Mouse (Mus musculus): Measurements from ENCODE around the gene Gm8126. TPM values are rescaled to one million over a fixed set of nuclear protein-coding genes. Genes with fewer than 3 reads are reported as not detected.
"Not testable (repeated sequence)": the region's sequence is repeated elsewhere in the genome, so short reads cannot be mapped to it uniquely, and the experiment has no call there.

The Gm8126 gene
- polyA plus RNA-seq (2015; fragmentation: Nextera tagmentation; extraction: Ambion mirVana): not detected in 2 replicates

DNA sequence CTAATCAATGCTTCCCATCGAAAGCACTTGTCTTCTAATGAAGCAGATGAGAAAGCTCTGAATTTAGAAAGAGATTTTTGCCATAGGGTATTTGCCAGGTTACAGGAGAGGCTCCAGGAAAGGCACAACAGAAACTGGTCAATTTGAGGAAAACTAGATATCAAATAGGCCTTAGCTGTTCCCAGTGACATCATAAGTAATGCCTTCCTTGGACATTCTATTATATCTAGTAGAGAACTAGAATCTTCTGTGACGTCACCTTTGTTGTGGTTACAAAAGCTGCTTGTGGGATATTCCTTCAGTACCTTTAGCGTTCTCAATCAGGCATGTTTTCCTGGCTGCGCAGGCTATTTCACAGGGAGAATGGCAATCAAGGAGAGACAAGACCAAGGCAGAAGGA lies at the start of gene Gm8126:
Gene Gm8126, plus strand, starts transcription at position 301 of the 400 bp plus-strand sequence.
- ATAC-seq; H3K27ac ChIP-seq (ENCODE audit: low read depth); H3K4me1 ChIP-seq (ENCODE audit: insufficient read depth); H3K9me3 ChIP-seq (ENCODE audit: low read length); H3K4me2 ChIP-seq (ENCODE audit: low read depth, low read length); H3K36me3 ChIP-seq (replicated peaks; ENCODE audit: insufficient read depth, low read length); H3K9ac ChIP-seq (replicated peaks); H3K27me3 ChIP-seq (ENCODE audit: insufficient read depth, low read length); DNase-seq; H3K4me3 ChIP-seq (ENCODE audit: low read depth, low read length): not testable (repeated sequence)
- 88% methylated on average over 2 of the region's 4 CpGs for WGBS (ENCODE audit: insufficient replicate concordance)

DNA sequence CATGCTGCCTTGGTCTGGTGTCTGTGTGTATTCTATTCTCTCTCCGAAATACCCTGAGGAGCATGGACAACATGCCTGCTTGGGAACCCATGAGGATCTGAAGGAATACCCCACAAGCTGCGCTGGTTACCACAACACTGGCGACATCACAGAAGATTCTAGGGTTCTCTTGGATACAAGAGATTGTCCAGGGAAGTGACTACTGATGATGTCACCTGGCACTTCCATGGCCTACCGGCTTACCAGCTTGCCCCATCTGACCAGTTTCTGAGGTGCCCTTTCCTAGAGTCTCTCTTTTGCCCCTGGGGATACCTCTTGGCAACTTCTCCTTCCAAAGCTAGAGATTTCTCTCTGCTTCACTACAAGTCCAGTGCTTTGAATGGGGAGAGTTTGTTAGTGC lies 23.2 kb upstream of the Gm8126 start, which contains the start of gene Gm8122:
Gene Gm8122, minus strand, starts transcription at position 101 of the 400 bp plus-strand sequence.
- not testable (repeated sequence) for H3K27ac ChIP-seq (ENCODE audit: low read depth); H3K9ac ChIP-seq (replicated peaks); H3K36me3 ChIP-seq (replicated peaks; ENCODE audit: insufficient read depth, low read length); H3K4me1 ChIP-seq (ENCODE audit: insufficient read depth); H3K4me2 ChIP-seq (ENCODE audit: low read depth, low read length); H3K27me3 ChIP-seq (ENCODE audit: insufficient read depth, low read length); DNase-seq; ATAC-seq; H3K4me3 ChIP-seq (ENCODE audit: low read depth, low read length); H3K9me3 ChIP-seq (ENCODE audit: low read length)
- WGBS (ENCODE audit: insufficient replicate concordance): 86% methylated on average over 3 of the region's 4 CpGs

DNA sequence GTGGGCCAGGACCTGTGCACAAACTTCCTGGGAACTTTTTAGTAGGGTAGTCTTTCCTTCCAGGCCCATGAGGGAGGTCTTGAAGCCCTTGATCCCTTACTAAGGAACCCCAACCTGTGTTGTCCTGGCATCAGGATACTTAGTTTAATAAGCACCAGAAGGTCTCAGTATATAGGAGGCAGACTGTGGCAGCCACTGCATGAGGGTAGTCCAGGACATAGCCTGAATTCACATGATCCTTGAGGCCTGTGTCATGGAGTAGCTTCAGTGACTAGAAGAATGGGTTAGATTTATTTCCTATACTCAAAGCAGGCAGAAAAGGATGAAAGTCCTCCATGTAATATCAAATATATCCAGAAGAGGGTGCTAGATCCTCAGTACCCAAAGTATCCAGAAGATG lies 20.7 kb upstream of the Gm8126 start:
- not testable (repeated sequence) for H3K27ac ChIP-seq (ENCODE audit: low read depth); H3K36me3 ChIP-seq (replicated peaks; ENCODE audit: insufficient read depth, low read length); H3K4me2 ChIP-seq (ENCODE audit: low read depth, low read length); H3K27me3 ChIP-seq (ENCODE audit: insufficient read depth, low read length); H3K4me3 ChIP-seq (ENCODE audit: low read depth, low read length); ATAC-seq; H3K9ac ChIP-seq (replicated peaks); H3K9me3 ChIP-seq (ENCODE audit: low read length); DNase-seq; H3K4me1 ChIP-seq (ENCODE audit: insufficient read depth)

DNA sequence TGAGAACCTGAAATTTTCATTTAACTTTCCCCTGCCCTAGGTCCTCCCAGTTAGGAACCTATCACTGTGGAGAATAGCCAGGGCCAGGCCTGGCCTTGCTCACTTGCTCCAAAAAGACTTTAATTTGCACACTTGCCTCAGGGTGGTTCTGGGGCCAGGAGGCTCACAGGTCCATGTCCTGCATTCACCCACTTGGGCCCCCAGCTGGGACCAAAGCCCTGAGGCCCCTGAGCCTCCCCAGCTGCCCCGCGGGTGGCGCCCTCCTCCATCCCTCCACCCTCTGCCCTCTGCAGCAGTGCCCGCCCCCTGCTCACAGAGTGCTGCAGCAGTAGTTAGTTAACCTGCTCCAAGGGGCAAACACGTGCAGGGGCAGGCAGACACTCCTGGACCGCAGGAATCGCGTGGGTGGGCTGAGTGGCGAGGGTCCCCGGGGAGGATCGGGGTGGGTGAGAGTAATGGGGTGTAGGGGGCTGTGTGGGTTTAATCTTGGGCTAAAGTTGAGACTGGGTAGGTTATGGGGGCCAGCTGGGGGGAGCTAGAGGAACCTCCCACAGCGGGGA lies 8.8 kb upstream of the Gm8126 start:
- H3K9me3 ChIP-seq (ENCODE audit: low read length); DNase-seq; H3K36me3 ChIP-seq (replicated peaks; ENCODE audit: insufficient read depth, low read length); H3K4me2 ChIP-seq (ENCODE audit: low read depth, low read length); H3K27ac ChIP-seq (ENCODE audit: low read depth); H3K9ac ChIP-seq (replicated peaks); H3K27me3 ChIP-seq (ENCODE audit: insufficient read depth, low read length); H3K4me1 ChIP-seq (ENCODE audit: insufficient read depth); H3K4me3 ChIP-seq (ENCODE audit: low read depth, low read length); ATAC-seq: not testable (repeated sequence)
- WGBS (ENCODE audit: insufficient replicate concordance): 23% methylated on average over 9 of the region's 12 CpGs

DNA sequence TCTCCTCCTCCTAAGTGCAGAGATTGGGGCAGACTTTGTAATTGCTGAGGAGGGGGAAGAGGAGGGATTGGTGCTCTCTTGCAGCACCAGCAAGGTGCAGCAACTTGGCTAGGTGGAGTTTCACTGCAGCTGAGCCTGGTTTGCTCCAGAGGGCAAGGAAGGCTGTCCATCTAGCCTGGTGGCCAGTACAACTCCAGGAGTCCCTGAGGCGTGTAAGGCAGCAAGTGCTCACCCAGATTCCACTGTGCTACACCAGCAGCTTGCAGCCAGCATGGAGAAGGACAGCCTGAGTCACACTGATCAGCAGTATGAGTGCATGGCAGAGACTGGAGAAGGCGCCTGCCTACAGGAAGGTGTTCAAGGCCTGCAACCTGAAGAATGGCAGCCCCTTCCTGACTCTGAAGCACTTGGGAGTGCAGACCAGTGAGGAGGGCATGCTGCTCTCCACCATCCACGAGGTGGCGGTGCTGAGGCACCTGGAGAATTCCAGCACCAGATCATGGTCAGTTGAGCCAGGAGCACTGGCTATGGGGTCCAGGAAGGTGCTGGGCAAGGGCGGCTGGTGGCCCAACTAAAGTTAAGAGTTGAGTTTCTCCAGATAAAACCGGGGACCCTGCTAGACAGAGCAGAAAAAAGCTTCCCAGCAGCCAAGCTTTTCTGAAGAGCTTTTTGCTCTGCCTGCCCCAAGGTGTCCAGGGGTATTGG lies 7.7 kb upstream of the Gm8126 start:
- H3K4me2 ChIP-seq (ENCODE audit: low read depth, low read length); ATAC-seq; H3K4me3 ChIP-seq (ENCODE audit: low read depth, low read length); H3K4me1 ChIP-seq (ENCODE audit: insufficient read depth); H3K9ac ChIP-seq (replicated peaks); H3K27ac ChIP-seq (ENCODE audit: low read depth); H3K9me3 ChIP-seq (ENCODE audit: low read length); H3K27me3 ChIP-seq (ENCODE audit: insufficient read depth, low read length); DNase-seq; H3K36me3 ChIP-seq (replicated peaks; ENCODE audit: insufficient read depth, low read length): not testable (repeated sequence)
- 30% methylated on average over 5 of the region's 6 CpGs for WGBS (ENCODE audit: insufficient replicate concordance)

DNA sequence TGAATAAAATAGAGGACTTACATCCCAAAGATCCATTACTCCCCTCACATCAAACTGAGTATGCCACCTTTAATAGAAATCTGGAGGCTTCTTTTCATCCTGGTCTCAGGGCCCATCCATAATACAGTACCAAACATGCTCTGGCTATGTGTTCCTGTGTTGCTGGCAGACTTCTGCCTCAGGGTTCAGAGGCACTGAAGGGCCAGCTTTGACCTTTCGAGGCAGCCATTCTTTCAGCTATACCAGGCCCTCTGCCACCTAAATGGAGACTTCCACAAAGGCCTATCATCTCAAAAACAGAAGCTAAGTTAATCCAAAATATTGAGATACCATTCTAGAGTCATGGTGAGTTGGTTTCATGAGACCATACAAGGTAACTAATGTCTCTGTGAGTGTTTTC lies 1.9 kb upstream of the Gm8126 start:
- not testable (repeated sequence) for H3K4me1 ChIP-seq (ENCODE audit: insufficient read depth); H3K27me3 ChIP-seq (ENCODE audit: insufficient read depth, low read length); H3K9me3 ChIP-seq (ENCODE audit: low read length); H3K4me3 ChIP-seq (ENCODE audit: low read depth, low read length); DNase-seq; H3K36me3 ChIP-seq (replicated peaks; ENCODE audit: insufficient read depth, low read length); H3K9ac ChIP-seq (replicated peaks); ATAC-seq; H3K27ac ChIP-seq (ENCODE audit: low read depth); H3K4me2 ChIP-seq (ENCODE audit: low read depth, low read length)
- WGBS (ENCODE audit: insufficient replicate concordance): 54% methylated on average over 1 of the region's 1 CpGs

DNA sequence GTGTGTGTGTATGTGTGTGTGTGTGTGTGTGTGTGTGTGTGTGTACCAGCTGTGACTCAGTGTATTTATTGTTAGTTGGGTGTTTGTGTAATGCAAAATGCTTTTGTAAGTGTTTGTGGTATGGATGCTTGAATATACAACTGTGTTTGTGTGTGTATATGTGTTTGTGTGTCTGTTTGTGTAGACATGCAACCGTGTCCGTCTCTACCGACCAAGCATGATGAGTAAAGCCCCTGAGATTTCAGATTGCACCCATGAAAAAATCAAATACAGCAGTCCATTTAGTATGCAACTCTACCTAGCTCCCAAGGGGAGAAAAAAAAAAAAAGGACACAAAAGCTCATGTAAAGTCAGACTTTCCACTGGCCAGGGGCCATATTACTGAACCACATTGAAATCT lies 5.0 kb downstream of the Gm8126 start:
- DNase-seq; H3K4me1 ChIP-seq (ENCODE audit: insufficient read depth); H3K27me3 ChIP-seq (ENCODE audit: insufficient read depth, low read length); H3K9me3 ChIP-seq (ENCODE audit: low read length); H3K27ac ChIP-seq (ENCODE audit: low read depth); ATAC-seq; H3K9ac ChIP-seq (replicated peaks); H3K4me2 ChIP-seq (ENCODE audit: low read depth, low read length); H3K36me3 ChIP-seq (replicated peaks; ENCODE audit: insufficient read depth, low read length); H3K4me3 ChIP-seq (ENCODE audit: low read depth, low read length): not testable (repeated sequence)
- WGBS (ENCODE audit: insufficient replicate concordance): 82% methylated on average over 3 of the region's 3 CpGs

DNA sequence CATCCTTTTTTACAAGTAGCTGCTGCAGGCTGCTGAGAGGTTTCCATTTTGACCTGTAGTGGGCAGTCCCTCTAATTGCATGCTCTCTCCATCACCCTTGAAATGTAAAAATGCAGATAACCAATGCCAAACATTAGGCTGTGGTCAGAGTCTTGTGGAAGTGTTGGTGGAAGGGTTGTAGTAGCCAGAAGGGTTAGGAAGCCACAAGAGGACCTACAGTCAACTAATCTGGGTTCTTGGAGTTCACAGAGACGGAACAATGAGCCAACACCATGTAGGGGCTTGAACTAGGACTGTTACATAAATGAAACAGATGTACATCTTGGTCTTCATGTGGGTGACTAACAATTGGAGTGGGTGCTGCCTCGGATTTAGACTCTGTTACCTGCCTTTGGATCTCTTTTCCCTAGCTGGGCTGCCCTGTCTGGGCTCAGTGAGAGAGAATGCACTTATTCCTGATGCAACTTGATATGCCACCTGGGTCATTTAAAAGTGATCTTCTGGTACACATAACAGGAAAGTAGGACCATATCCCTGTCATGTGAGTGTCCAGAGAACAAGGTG lies 10.2 kb downstream of the Gm8126 start:
- H3K36me3 ChIP-seq (replicated peaks; ENCODE audit: insufficient read depth, low read length); H3K9me3 ChIP-seq (ENCODE audit: low read length); DNase-seq; H3K27ac ChIP-seq (ENCODE audit: low read depth); ATAC-seq; H3K4me1 ChIP-seq (ENCODE audit: insufficient read depth); H3K4me2 ChIP-seq (ENCODE audit: low read depth, low read length); H3K27me3 ChIP-seq (ENCODE audit: insufficient read depth, low read length); H3K4me3 ChIP-seq (ENCODE audit: low read depth, low read length); H3K9ac ChIP-seq (replicated peaks): not testable (repeated sequence)
- WGBS (ENCODE audit: insufficient replicate concordance): 25% methylated on average over 2 of the region's 2 CpGs

DNA sequence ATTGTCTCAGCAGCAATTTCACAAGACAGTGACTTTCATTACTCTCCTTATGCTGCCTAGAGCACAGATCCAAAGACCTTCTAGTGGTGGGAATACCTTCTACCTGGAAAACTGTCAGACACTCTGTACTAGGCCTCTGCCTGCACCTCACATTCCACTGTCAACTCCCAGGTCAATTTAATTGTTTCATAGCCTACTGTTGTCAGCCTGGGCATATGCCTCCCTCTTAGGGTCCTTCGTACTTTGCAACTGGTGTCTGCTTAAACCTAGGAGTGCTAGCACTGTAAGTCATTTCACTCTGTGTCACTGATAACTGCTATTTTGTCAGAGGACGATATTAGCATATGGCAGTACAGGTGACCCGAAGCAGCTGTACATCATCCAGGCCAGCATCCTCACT lies 10.8 kb downstream of the Gm8126 start:
- not testable (repeated sequence) for DNase-seq; H3K9ac ChIP-seq (replicated peaks); H3K4me2 ChIP-seq (ENCODE audit: low read depth, low read length); ATAC-seq; H3K27ac ChIP-seq (ENCODE audit: low read depth); H3K4me3 ChIP-seq (ENCODE audit: low read depth, low read length); H3K4me1 ChIP-seq (ENCODE audit: insufficient read depth); H3K36me3 ChIP-seq (replicated peaks; ENCODE audit: insufficient read depth, low read length); H3K27me3 ChIP-seq (ENCODE audit: insufficient read depth, low read length); H3K9me3 ChIP-seq (ENCODE audit: low read length)
- 69% methylated on average over 3 of the region's 3 CpGs for WGBS (ENCODE audit: insufficient replicate concordance)

DNA sequence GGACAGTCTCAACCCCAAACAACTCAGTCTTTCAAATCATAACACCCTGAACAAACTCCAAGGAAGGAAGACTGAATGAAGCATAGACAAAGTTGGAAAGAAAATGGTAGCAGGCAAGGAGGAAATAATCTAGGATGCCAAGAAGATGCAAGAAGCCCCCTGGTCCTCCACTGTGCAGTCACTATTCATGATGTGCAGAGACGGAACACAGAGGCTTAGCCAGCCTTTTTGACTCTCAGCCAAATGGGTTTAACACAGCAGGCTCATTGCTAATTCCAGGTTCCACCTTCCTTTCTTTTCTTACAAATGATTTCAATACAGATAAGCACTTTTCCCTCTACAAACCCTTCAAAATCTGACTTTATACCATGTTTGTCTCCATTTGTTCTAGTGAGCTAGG lies 14.7 kb downstream of the Gm8126 start:
- 70% methylated on average over 1 of the region's 1 CpGs for WGBS (ENCODE audit: insufficient replicate concordance)

More for the DNA sequence above, 14.7 kb downstream of the Gm8126 start:
- not testable (repeated sequence) for DNase-seq; H3K9ac ChIP-seq (replicated peaks); H3K4me3 ChIP-seq (ENCODE audit: low read depth, low read length); H3K9me3 ChIP-seq (ENCODE audit: low read length); H3K4me1 ChIP-seq (ENCODE audit: insufficient read depth); H3K36me3 ChIP-seq (replicated peaks; ENCODE audit: insufficient read depth, low read length); H3K27me3 ChIP-seq (ENCODE audit: insufficient read depth, low read length); H3K27ac ChIP-seq (ENCODE audit: low read depth); H3K4me2 ChIP-seq (ENCODE audit: low read depth, low read length); ATAC-seq
